Mouse (Mus musculus): ENCODE results near the gene AY074887. TPM values are rescaled to one million over a fixed set of nuclear protein-coding genes. Genes with fewer than 3 reads are reported as not detected.
A peak's percentile ranks its signal among the peaks of the same experiment; 100 is the strongest.
"Not testable (repeated sequence)": the region's sequence is repeated elsewhere in the genome, so short reads cannot be mapped to it uniquely, and the experiment has no call there.

AY074887 gene
- polyA plus RNA-seq, 1 experiment from 2014 or later: 0.74 TPM

GRCm38 (mm10) chr9:54963669-54964068, 12.9 kb upstream of the AY074887 start:
- H3K4me2 ChIP-seq (ENCODE audit: low read depth): no peak overlapping the region
- no peaks in the 10 kb centered on the region for H3K9me3 ChIP-seq (ENCODE audit: control insufficient read depth, low read length)
- ATAC-seq (ENCODE audit: insufficient read depth, low FRiP score, low TSS enrichment) (no peak), DNase-seq (ENCODE audit: low spot score) (no peak)
- H3K4me3 ChIP-seq (ENCODE audit: low read depth, low read length): no peak overlapping the region
- H3K9ac ChIP-seq (ENCODE audit: low read length): no peak overlapping the region
- no peaks in the 10 kb centered on the region for H3K4me1 ChIP-seq (ENCODE audit: control insufficient read depth, insufficient read depth, low read length)
- H3K27ac ChIP-seq (ENCODE audit: low read depth, low read length): no peak overlapping the region
- H3K36me3 ChIP-seq (ENCODE audit: control insufficient read depth, insufficient read depth, low read length): peaks cover 5% of the 10 kb centered on the region; the same call in 1 of the 2 replicates
- H3K27me3 ChIP-seq (ENCODE audit: control insufficient read depth, insufficient read depth, low read length): no peaks in the 10 kb centered on the region

GRCm38 (mm10) chr9:54961059-54961458, 10.3 kb upstream of the AY074887 start:
- 93% methylated on average over 4 of the region's 4 CpGs for WGBS
- ATAC-seq (ENCODE audit: insufficient read depth, low FRiP score, low TSS enrichment): no peak

GRCm38 (mm10) chr9:54950162-54950561, 636 bp downstream of the AY074887 start:
- peak overlapping the region; percentile 77 for H3K9ac ChIP-seq (ENCODE audit: low read length)
- peak overlapping the region; percentile 14; the same call in 1 of the 2 replicates for H3K27ac ChIP-seq (ENCODE audit: low read depth, low read length)
- not testable (repeated sequence) for DNase-seq (ENCODE audit: low spot score); H3K9me3 ChIP-seq (ENCODE audit: control insufficient read depth, low read length); H3K27me3 ChIP-seq (ENCODE audit: control insufficient read depth, insufficient read depth, low read length); H3K36me3 ChIP-seq (ENCODE audit: control insufficient read depth, insufficient read depth, low read length); H3K4me1 ChIP-seq (ENCODE audit: control insufficient read depth, insufficient read depth, low read length)
- 50% methylated on average over 8 of the region's 8 CpGs for WGBS
- peak overlapping the region; percentile 76 for H3K4me3 ChIP-seq (ENCODE audit: low read depth, low read length)
- peak; percentile 21; the same call in 1 of the 2 replicates for ATAC-seq (ENCODE audit: insufficient read depth, low FRiP score, low TSS enrichment)
- H3K4me2 ChIP-seq (ENCODE audit: low read depth): peak overlapping the region; percentile 53

More at GRCm38 (mm10) chr9:54961059-54961458, 10.3 kb upstream of the AY074887 start:
- Histone ChIP-seq H3K4me2 (ENCODE audit: low read depth) (no peak overlapping the region), H3K36me3 (ENCODE audit: control insufficient read depth, insufficient read depth, low read length) (peaks cover 7% of the 10 kb centered on the region; the same call in 1 of the 2 replicates), H3K9ac (ENCODE audit: low read length) (no peak overlapping the region), H3K4me3 (ENCODE audit: low read depth, low read length) (no peak overlapping the region), H3K27me3 (ENCODE audit: control insufficient read depth, insufficient read depth, low read length) (no peaks in the 10 kb centered on the region), H3K4me1 (ENCODE audit: control insufficient read depth, insufficient read depth, low read length) (no peaks in the 10 kb centered on the region), H3K27ac (ENCODE audit: low read depth, low read length) (no peak overlapping the region), H3K9me3 (ENCODE audit: control insufficient read depth, low read length) (no peaks in the 10 kb centered on the region)
- DNase-seq (ENCODE audit: low spot score): no peak

- H3K4me1 ChIP-seq (ENCODE audit: control insufficient read depth, insufficient read depth, low read length): peaks cover 7% of the 10 kb centered on the region; the same call in 1 of the 2 replicates
Observed at GRCm38 (mm10) chr9:54949465-54949864, 1.3 kb downstream of the AY074887 start.

GRCm38 (mm10) chr9:54946256-54946655, 4.5 kb downstream of the AY074887 start:
- DNase-seq (ENCODE audit: low spot score) (no peak), ATAC-seq (ENCODE audit: insufficient read depth, low FRiP score, low TSS enrichment) (no peak)
- H3K27ac ChIP-seq (ENCODE audit: low read depth, low read length): no peak overlapping the region
- WGBS: 77% methylated on average over 16 of the region's 16 CpGs
- no peak overlapping the region for H3K4me2 ChIP-seq (ENCODE audit: low read depth)
- no peak overlapping the region for H3K9ac ChIP-seq (ENCODE audit: low read length)
- peaks cover under 1% of the 10 kb centered on the region; the same call in 1 of the 2 replicates for H3K4me1 ChIP-seq (ENCODE audit: control insufficient read depth, insufficient read depth, low read length)
- no peaks in the 10 kb centered on the region for H3K9me3 ChIP-seq (ENCODE audit: control insufficient read depth, low read length)
- H3K27me3 ChIP-seq (ENCODE audit: control insufficient read depth, insufficient read depth, low read length): no peaks in the 10 kb centered on the region
- no peak overlapping the region for H3K4me3 ChIP-seq (ENCODE audit: low read depth, low read length)
- H3K36me3 ChIP-seq (ENCODE audit: control insufficient read depth, insufficient read depth, low read length): no peaks in the 10 kb centered on the region

More at GRCm38 (mm10) chr9:54949465-54949864, 1.3 kb downstream of the AY074887 start:
- ATAC-seq (ENCODE audit: insufficient read depth, low FRiP score, low TSS enrichment): no peak
- DNase-seq (ENCODE audit: low spot score): no peak
- H3K27me3 ChIP-seq (ENCODE audit: control insufficient read depth, insufficient read depth, low read length): no peaks in the 10 kb centered on the region
- no peak overlapping the region for H3K4me3 ChIP-seq (ENCODE audit: low read depth, low read length)
- no peaks in the 10 kb centered on the region for H3K9me3 ChIP-seq (ENCODE audit: control insufficient read depth, low read length)
- H3K36me3 ChIP-seq (ENCODE audit: control insufficient read depth, insufficient read depth, low read length): no peaks in the 10 kb centered on the region; the same call in 1 of the 2 replicates
- H3K27ac ChIP-seq (ENCODE audit: low read depth, low read length): no peak overlapping the region
- H3K9ac ChIP-seq (ENCODE audit: low read length): no peak overlapping the region
- no peak overlapping the region for H3K4me2 ChIP-seq (ENCODE audit: low read depth)

- DNase-seq (ENCODE audit: low spot score) (no peak), ATAC-seq (ENCODE audit: insufficient read depth, low FRiP score, low TSS enrichment) (no peak)
- no peaks in the 10 kb centered on the region for H3K36me3 ChIP-seq (ENCODE audit: control insufficient read depth, insufficient read depth, low read length)
- no peaks in the 10 kb centered on the region for H3K4me1 ChIP-seq (ENCODE audit: control insufficient read depth, insufficient read depth, low read length)
- no peak overlapping the region for H3K27ac ChIP-seq (ENCODE audit: low read depth, low read length)
- 78% methylated on average over 2 of the region's 2 CpGs for WGBS
- no peaks in the 10 kb centered on the region for H3K27me3 ChIP-seq (ENCODE audit: control insufficient read depth, insufficient read depth, low read length)
- no peak overlapping the region for H3K4me2 ChIP-seq (ENCODE audit: low read depth)
- no peaks in the 10 kb centered on the region for H3K9me3 ChIP-seq (ENCODE audit: control insufficient read depth, low read length)
- no peak overlapping the region for H3K9ac ChIP-seq (ENCODE audit: low read length)
- no peak overlapping the region for H3K4me3 ChIP-seq (ENCODE audit: low read depth, low read length)
Observed at GRCm38 (mm10) chr9:54944467-54944866, 6.3 kb downstream of the AY074887 start.

GRCm38 (mm10) chr9:54942071-54942470, 8.7 kb downstream of the AY074887 start:
- DNase-seq (ENCODE audit: low spot score): no peak
- ATAC-seq (ENCODE audit: insufficient read depth, low FRiP score, low TSS enrichment): no peak

GRCm38 (mm10) chr9:54932379-54932778, 18.4 kb downstream of the AY074887 start:
- H3K27me3 ChIP-seq (ENCODE audit: control insufficient read depth, insufficient read depth, low read length): no peaks in the 10 kb centered on the region
- H3K4me3 ChIP-seq (ENCODE audit: low read depth, low read length): no peak overlapping the region
- H3K9me3 ChIP-seq (ENCODE audit: control insufficient read depth, low read length): no peaks in the 10 kb centered on the region
- no peak overlapping the region for H3K27ac ChIP-seq (ENCODE audit: low read depth, low read length)
- ATAC-seq (ENCODE audit: insufficient read depth, low FRiP score, low TSS enrichment) (no peak), DNase-seq (ENCODE audit: low spot score) (no peak)
- no peaks in the 10 kb centered on the region for H3K4me1 ChIP-seq (ENCODE audit: control insufficient read depth, insufficient read depth, low read length)
- 70% methylated on average over 2 of the region's 2 CpGs for WGBS
- H3K36me3 ChIP-seq (ENCODE audit: control insufficient read depth, insufficient read depth, low read length): no peaks in the 10 kb centered on the region
- no peak overlapping the region for H3K4me2 ChIP-seq (ENCODE audit: low read depth)
- H3K9ac ChIP-seq (ENCODE audit: low read length): no peak overlapping the region

More at GRCm38 (mm10) chr9:54942071-54942470, 8.7 kb downstream of the AY074887 start:
- Histone ChIP-seq H3K4me2 (ENCODE audit: low read depth) (no peak overlapping the region), H3K9ac (ENCODE audit: low read length) (no peak overlapping the region), H3K4me1 (ENCODE audit: control insufficient read depth, insufficient read depth, low read length) (no peaks in the 10 kb centered on the region), H3K36me3 (ENCODE audit: control insufficient read depth, insufficient read depth, low read length) (no peaks in the 10 kb centered on the region), H3K27ac (ENCODE audit: low read depth, low read length) (no peak overlapping the region), H3K27me3 (ENCODE audit: control insufficient read depth, insufficient read depth, low read length) (no peaks in the 10 kb centered on the region), H3K9me3 (ENCODE audit: control insufficient read depth, low read length) (no peaks in the 10 kb centered on the region), H3K4me3 (ENCODE audit: low read depth, low read length) (no peak overlapping the region)
- WGBS: 88% methylated on average over 4 of the region's 4 CpGs

GRCm38 (mm10) chr9:54931765-54932164, 19.0 kb downstream of the AY074887 start:
- no peak overlapping the region for H3K27ac ChIP-seq (ENCODE audit: low read depth, low read length)
- no peak for ATAC-seq (ENCODE audit: insufficient read depth, low FRiP score, low TSS enrichment)
- H3K4me3 ChIP-seq (ENCODE audit: low read depth, low read length): no peak overlapping the region
- H3K9me3 ChIP-seq (ENCODE audit: control insufficient read depth, low read length): no peaks in the 10 kb centered on the region
- H3K9ac ChIP-seq (ENCODE audit: low read length): no peak overlapping the region
- H3K36me3 ChIP-seq (ENCODE audit: control insufficient read depth, insufficient read depth, low read length): no peaks in the 10 kb centered on the region
- DNase-seq (ENCODE audit: low spot score): no peak
- 7% methylated on average over 1 of the region's 1 CpGs for WGBS
- H3K4me2 ChIP-seq (ENCODE audit: low read depth): no peak overlapping the region
- H3K27me3 ChIP-seq (ENCODE audit: control insufficient read depth, insufficient read depth, low read length): no peaks in the 10 kb centered on the region
- H3K4me1 ChIP-seq (ENCODE audit: control insufficient read depth, insufficient read depth, low read length): no peaks in the 10 kb centered on the region

All from neural tube, embryonic 11.5 days (tissue).